Mouse (Mus musculus) kidney, embryonic 15.5 days (tissue): Measurements from ENCODE around the gene Zic5. TPM values are rescaled to one million over a fixed set of nuclear protein-coding genes. Genes with fewer than 3 reads are reported as not detected.

Experiments
- polyA plus RNA-seq: library from polyadenylated mRNA; unstranded; fragments of >200 nt; fragmentation: Nextera tagmentation; extraction: Ambion mirVana; gene quantifications from 2 replicates; pipeline ENCODE4 v1.2.1, GENCODE M21; 2015

Gene Zic5
- polyA plus RNA-seq, 1 experiment from 2014 or later, result 0.13 TPM

Other genes with a start within 250 kb of the Zic5 start
- gene Gm5089, start 14.6 kb downstream of the Zic5 start, polyA plus RNA-seq, result 0.10 TPM in 1 of 2 replicates, not detected in the other
- gene Zic2, start 9.8 kb upstream of the Zic5 start, polyA plus RNA-seq, result not detected in 2 replicates
- not detected in 2 replicates for gene Gm10837, start 24.9 kb upstream of the Zic5 start, polyA plus RNA-seq
- gene Pcca, start 68.6 kb upstream of the Zic5 start, polyA plus RNA-seq, result 23.6 and 23.9 TPM in 2 replicates